Mouse (Mus musculus): ENCODE data around the gene Fmnl1.

GRCm38 (mm10) chr11:103178748-103179147 is 7.8 kb downstream of the Fmnl1 start:
- TF ChIP-seq CTCF (IDR thresholded peaks at IDR 0.05; ENCODE audit: borderline replicate concordance, control insufficient read depth, extremely low read depth, insufficient read depth, low read length, poor library complexity) (no peak), POLR2A (IDR thresholded peaks at IDR 0.05; ENCODE audit: control insufficient read depth, extremely low read depth, insufficient read depth, low read length, poor library complexity) (no peak)

Measured in thymus, adult 2 months (tissue).